Mouse (Mus musculus): ENCODE measurements around the gene Dpf3. TPM values are rescaled to one million over a fixed set of nuclear protein-coding genes. Genes with fewer than 3 reads are reported as not detected.

Gene Dpf3
- polyA plus RNA-seq, 1 experiment, result 0.52 TPM

- no peaks in the 10 kb centered on the region for H3K79me2 ChIP-seq (ENCODE audit: control insufficient read depth, insufficient read depth)
- H3K4me2 ChIP-seq (ENCODE audit: low read depth), result no peak overlapping the region
- H3ac ChIP-seq (ENCODE audit: control insufficient read depth, insufficient read length), result no peak overlapping the region
- no peaks in the 10 kb centered on the region for H3K36me3 ChIP-seq (ENCODE audit: control insufficient read depth, insufficient read depth)
- TF ChIP-seq TCF3 (IDR thresholded peaks at IDR 0.05; ENCODE audit: insufficient read length, low read depth) (no peak), MYOD1 (IDR thresholded peaks at IDR 0.05; ENCODE audit: control insufficient read depth in 1 of 3, insufficient read length in 2 of 3, low read depth in 2 of 3) (no peak), TCF12 (IDR thresholded peaks at IDR 0.05; ENCODE audit: insufficient read depth, poor library complexity, severe bottlenecking) (no peak), MYOG (IDR thresholded peaks at IDR 0.05; ENCODE audit: control insufficient read depth in 1 of 3, insufficient read depth in 1 of 3, insufficient read length in 2 of 3, low read depth in 2 of 3) (no peak), SRF (IDR thresholded peaks at IDR 0.05; ENCODE audit: control insufficient read depth, insufficient read length, low read depth) (no peak), CEBPB (IDR thresholded peaks at IDR 0.05; ENCODE audit: insufficient read depth, poor library complexity, severe bottlenecking) (no peak), MAX (IDR thresholded peaks at IDR 0.05; ENCODE audit: low read depth) (no peak), E2F4 (IDR thresholded peaks at IDR 0.05; ENCODE audit: insufficient read depth) (no peak), REST (IDR thresholded peaks at IDR 0.05; ENCODE audit: insufficient read depth, insufficient read length) (no peak)
- H3K27me3 ChIP-seq (ENCODE audit: control insufficient read depth, insufficient read depth, insufficient read length), result no peaks in the 10 kb centered on the region
- H3K4me3 ChIP-seq, result no peak overlapping the region
Observed at GRCm38 (mm10) chr12:83348246-83348645, 139.3 kb downstream of the Dpf3 start.

- H3K4me3 ChIP-seq, result no peak overlapping the region
- H3K79me2 ChIP-seq (ENCODE audit: control insufficient read depth, insufficient read depth), result no peaks in the 10 kb centered on the region
- TF ChIP-seq MYOD1 (IDR thresholded peaks at IDR 0.05; ENCODE audit: control insufficient read depth in 1 of 3, insufficient read length in 2 of 3, low read depth in 2 of 3) (no peak), POLR2AphosphoS2 (IDR thresholded peaks at IDR 0.05; ENCODE audit: insufficient read length, low read depth) (no peak), TCF12 (IDR thresholded peaks at IDR 0.05; ENCODE audit: insufficient read depth, poor library complexity, severe bottlenecking) (no peak), REST (IDR thresholded peaks at IDR 0.05; ENCODE audit: insufficient read depth, insufficient read length) (no peak), MYOG (IDR thresholded peaks at IDR 0.05; ENCODE audit: control insufficient read depth in 1 of 3, insufficient read depth in 1 of 3, insufficient read length in 2 of 3, low read depth in 2 of 3) (no peak), TCF3 (IDR thresholded peaks at IDR 0.05; ENCODE audit: insufficient read length, low read depth) (no peak), E2F4 (IDR thresholded peaks at IDR 0.05; ENCODE audit: insufficient read depth) (no peak), USF1 (IDR thresholded peaks at IDR 0.05; ENCODE audit: low read depth) (no peak), CEBPB (IDR thresholded peaks at IDR 0.05; ENCODE audit: insufficient read depth, poor library complexity, severe bottlenecking) (no peak), MAX (IDR thresholded peaks at IDR 0.05; ENCODE audit: low read depth) (no peak)
- H3ac ChIP-seq (ENCODE audit: control insufficient read depth, insufficient read length), result no peak overlapping the region
- no peaks in the 10 kb centered on the region for H3K27me3 ChIP-seq (ENCODE audit: control insufficient read depth, insufficient read depth, insufficient read length)
- no peaks in the 10 kb centered on the region for H3K36me3 ChIP-seq (ENCODE audit: control insufficient read depth, insufficient read depth)
- no peak overlapping the region for H3K4me2 ChIP-seq (ENCODE audit: low read depth)
Observed at GRCm38 (mm10) chr12:83342875-83343185, 144.7 kb downstream of the Dpf3 start.

GRCm38 (mm10) chr12:83342035-83342874 is 145.3 kb downstream of the Dpf3 start:
- no peaks in the 10 kb centered on the region for H3K79me2 ChIP-seq (ENCODE audit: control insufficient read depth, insufficient read depth)
- H3K27me3 ChIP-seq (ENCODE audit: control insufficient read depth, insufficient read depth, insufficient read length), result no peaks in the 10 kb centered on the region
- H3K4me3 ChIP-seq, result no peak overlapping the region
- H3K4me2 ChIP-seq (ENCODE audit: low read depth), result no peak overlapping the region
- no peak overlapping the region for H3ac ChIP-seq (ENCODE audit: control insufficient read depth, insufficient read length)
- no peaks in the 10 kb centered on the region for H3K36me3 ChIP-seq (ENCODE audit: control insufficient read depth, insufficient read depth)
- TF ChIP-seq TCF12 (IDR thresholded peaks at IDR 0.05; ENCODE audit: insufficient read depth, poor library complexity, severe bottlenecking) (no peak), USF1 (IDR thresholded peaks at IDR 0.05; ENCODE audit: low read depth) (no peak), POLR2AphosphoS2 (IDR thresholded peaks at IDR 0.05; ENCODE audit: insufficient read length, low read depth) (no peak), TCF3 (IDR thresholded peaks at IDR 0.05; ENCODE audit: insufficient read length, low read depth) (no peak), SRF (IDR thresholded peaks at IDR 0.05; ENCODE audit: control insufficient read depth, insufficient read length, low read depth) (no peak), MYOD1 (IDR thresholded peaks at IDR 0.05; ENCODE audit: control insufficient read depth in 1 of 3, insufficient read length in 2 of 3, low read depth in 2 of 3) (no peak), POLR2A (IDR thresholded peaks at IDR 0.05; ENCODE audit: insufficient read length, low read depth) (no peak), MAX (IDR thresholded peaks at IDR 0.05; ENCODE audit: low read depth) (no peak), REST (IDR thresholded peaks at IDR 0.05; ENCODE audit: insufficient read depth, insufficient read length) (no peak)

GRCm38 (mm10) chr12:83340960-83341359 is 146.6 kb downstream of the Dpf3 start:
- Histone ChIP-seq H3K79me2 (ENCODE audit: control insufficient read depth, insufficient read depth) (no peaks in the 10 kb centered on the region), H3K4me3 (no peak overlapping the region), H3K36me3 (ENCODE audit: control insufficient read depth, insufficient read depth) (no peaks in the 10 kb centered on the region), H3ac (ENCODE audit: control insufficient read depth, insufficient read length) (no peak overlapping the region), H3K4me2 (ENCODE audit: low read depth) (no peak overlapping the region), H3K27me3 (ENCODE audit: control insufficient read depth, insufficient read depth, insufficient read length) (no peaks in the 10 kb centered on the region)
- TF ChIP-seq POLR2A (IDR thresholded peaks at IDR 0.05; ENCODE audit: insufficient read length, low read depth) (no peak), TCF3 (IDR thresholded peaks at IDR 0.05; ENCODE audit: insufficient read length, low read depth) (no peak), SRF (IDR thresholded peaks at IDR 0.05; ENCODE audit: control insufficient read depth, insufficient read length, low read depth) (no peak)

- H3ac ChIP-seq (ENCODE audit: control insufficient read depth, insufficient read length), result no peak overlapping the region
- H3K79me2 ChIP-seq (ENCODE audit: control insufficient read depth, insufficient read depth), result no peaks in the 10 kb centered on the region
- H3K36me3 ChIP-seq (ENCODE audit: control insufficient read depth, insufficient read depth), result no peaks in the 10 kb centered on the region
- TF ChIP-seq CEBPB (IDR thresholded peaks at IDR 0.05; ENCODE audit: insufficient read depth, poor library complexity, severe bottlenecking) (no peak), MYOG (IDR thresholded peaks at IDR 0.05; ENCODE audit: control insufficient read depth in 1 of 3, insufficient read depth in 1 of 3, insufficient read length in 2 of 3, low read depth in 2 of 3) (no peak), TCF12 (IDR thresholded peaks at IDR 0.05; ENCODE audit: insufficient read depth, poor library complexity, severe bottlenecking) (no peak), POLR2AphosphoS2 (IDR thresholded peaks at IDR 0.05; ENCODE audit: insufficient read length, low read depth) (no peak)
- H3K4me2 ChIP-seq (ENCODE audit: low read depth), result no peak overlapping the region
- no peaks in the 10 kb centered on the region for H3K27me3 ChIP-seq (ENCODE audit: control insufficient read depth, insufficient read depth, insufficient read length)
- H3K4me3 ChIP-seq, result no peak overlapping the region
Observed at GRCm38 (mm10) chr12:83338345-83338744, 149.2 kb downstream of the Dpf3 start.
